Mouse (Mus musculus) ES-E14 (cell line): ENCODE data around the gene Gnai3. TPM values are rescaled to one million over a fixed set of nuclear protein-coding genes. Genes with fewer than 3 reads are reported as not detected.

Experiments used
- DNase-seq: peaks from one replicate; pipeline ENCODE4 v3.0.0-alpha.2; 2013; ENCODE audit warnings: low read depth, low spot score
- H3K27ac ChIP-seq: 2 replicates; pipeline ENCODE4 v1.5.1; 2012; ENCODE audit warnings: low read depth, mild to moderate bottlenecking, low read length, moderate library complexity, mixed read lengths; ENCODE audit not compliant: poor library complexity, insufficient read depth, severe bottlenecking
- H3K36me3 ChIP-seq: 2 replicates; pipeline ENCODE4 v1.6.1; 2012; ENCODE audit warnings: mild to moderate bottlenecking, low read length, moderate library complexity, mixed read lengths; ENCODE audit not compliant: control insufficient read depth, poor library complexity, insufficient read depth, severe bottlenecking
- H3K4me1 ChIP-seq, 2 experiments: fragments of 150-350 bp in 1 of 2; sonication (generic) in 1 of 2; 2 replicates each; pipeline ENCODE4 v1.6.1; 2012; ENCODE audit warnings: low read length in 2 of 2, mild to moderate bottlenecking in 1 of 2, mixed read lengths in 1 of 2; ENCODE audit not compliant: control insufficient read depth in 2 of 2, insufficient read depth in 2 of 2, poor library complexity in 1 of 2
- H3K4me3 ChIP-seq, 2 experiments: fragments of 150-350 bp in 1 of 2; sonication (generic) in 1 of 2; 2 replicates each; pipeline ENCODE4 v1.5.1; 2012; ENCODE audit warnings: low read length in 2 of 2, low read depth in 1 of 2, mild to moderate bottlenecking in 1 of 2, mixed read lengths in 1 of 2; ENCODE audit not compliant: insufficient read depth in 1 of 2, poor library complexity in 1 of 2, severe bottlenecking in 1 of 2
- H3K9ac ChIP-seq: 2 replicates; pipeline ENCODE4 v1.6.1; 2012; ENCODE audit warnings: low read depth, mild to moderate bottlenecking, low read length, mixed read lengths; ENCODE audit not compliant: poor library complexity, insufficient read depth, severe bottlenecking
- H3K9me3 ChIP-seq: fragments of 150-350 bp; sonication (generic); 2 replicates; pipeline ENCODE4 v1.6.1; 2012; ENCODE audit warnings: low read depth, mild to moderate bottlenecking, low read length; ENCODE audit not compliant: control insufficient read depth, insufficient read depth
- CHD2 ChIP-seq: IDR thresholded peaks from 2 replicates; pipeline ENCODE4 v1.6.1; 2014; ENCODE audit warnings: mild to moderate bottlenecking, low read depth, low read length, inconsistent platforms
- HCFC1 ChIP-seq: IDR thresholded peaks from 2 replicates; pipeline ENCODE4 v1.6.1; 2012; ENCODE audit warnings: low read length, inconsistent platforms, borderline replicate concordance; ENCODE audit not compliant: insufficient read depth
- MAFK ChIP-seq: IDR thresholded peaks from 2 replicates; pipeline ENCODE4 v1.6.1; 2014; ENCODE audit warnings: mild to moderate bottlenecking, low read depth, low read length, inconsistent platforms; ENCODE audit not compliant: insufficient read depth
- ZC3H11A ChIP-seq: IDR thresholded peaks from 2 replicates; pipeline ENCODE4 v1.6.1; 2012; ENCODE audit warnings: low read depth, mild to moderate bottlenecking, inconsistent platforms, low read length, borderline replicate concordance
- ZNF384 ChIP-seq: IDR thresholded peaks from 2 replicates; pipeline ENCODE4 v1.6.1; 2012; ENCODE audit warnings: low read depth, low read length, inconsistent platforms
- in situ Hi-C, 2 experiments: fragments of 600-800 bp; cut with MboI; formaldehyde crosslinking; loops; one replicate each; pipeline ENCODE4 v1.15.1; 2025; ENCODE audit warnings: low sequenced_read_pairs in 2 of 2, inconsistent platforms in 1 of 2; ENCODE audit not compliant: unreplicated experiment in 2 of 2
- total RNA-seq: library from RNA; depleted of rRNA; stranded (reverse); fragments of 300-350 nt; gene quantifications from 2 replicates; pipeline ENCODE4 v1.2.3, GENCODE M21; 2012

Gnai3 gene
- total RNA-seq, 1 experiment, result 84.3 TPM

GRCm38 (mm10) chr3:108185460-108186097 is 39.6 kb upstream of the Gnai3 start:
- H3K9me3 ChIP-seq, result no peaks in the 10 kb centered on the region
- no peak overlapping the region for H3K27ac ChIP-seq
- in situ Hi-C loops, result no loop called here
- peak overlapping the region; percentile 92 for H3K9ac ChIP-seq
- DNase-seq, result no peak
- peaks cover 3 to 23% of the 10 kb centered on the region in 2 experiments; a peak in 2 of 4 replicates for H3K4me1 ChIP-seq
- peak; percentile 86 for TF ChIP-seq ZNF384
- no peak for TF ChIP-seq HCFC1
- no peaks in the 10 kb centered on the region; the same call in 1 of the 2 replicates for H3K36me3 ChIP-seq
- H3K4me3 ChIP-seq, result peak overlapping the region; percentile 90 to 96

GRCm38 (mm10) chr3:108184742-108185141 is 38.8 kb upstream of the Gnai3 start:
- no peaks in the 10 kb centered on the region; the same call in 1 of the 2 replicates for H3K36me3 ChIP-seq
- H3K9me3 ChIP-seq, result no peaks in the 10 kb centered on the region
- in situ Hi-C loops, result no loop called here
- no peak overlapping the region for H3K27ac ChIP-seq
- DNase-seq, result no peak
- TF ChIP-seq MAFK, result no peak
- no peak for TF ChIP-seq CHD2
- no peak for TF ChIP-seq ZNF384
- TF ChIP-seq ZC3H11A, result no peak
- no peak for TF ChIP-seq HCFC1
- H3K4me3 ChIP-seq, result no peak overlapping the region
- no peak overlapping the region for H3K9ac ChIP-seq
- peaks cover 3 to 21% of the 10 kb centered on the region in 2 experiments; a peak in 2 of 4 replicates for H3K4me1 ChIP-seq

- Histone ChIP-seq H3K36me3 (no peaks in the 10 kb centered on the region), H3K4me3 (no peak overlapping the region), H3K9ac (no peak overlapping the region), H3K4me1 (no peaks in the 10 kb centered on the region), H3K9me3 (no peaks in the 10 kb centered on the region), H3K27ac (no peak overlapping the region)
- no peak for DNase-seq
- in situ Hi-C loops, result no loop called here
- TF ChIP-seq HCFC1, result no peak
- TF ChIP-seq ZC3H11A, result no peak
- TF ChIP-seq CHD2, result no peak
- no peak for TF ChIP-seq ZNF384
- TF ChIP-seq MAFK, result no peak
Measured at GRCm38 (mm10) chr3:108180514-108180913, 34.6 kb upstream of the Gnai3 start.

- Histone ChIP-seq H3K36me3 (no peaks in the 10 kb centered on the region), H3K4me3 (no peak overlapping the region), H3K9me3 (no peaks in the 10 kb centered on the region), H3K9ac (no peak overlapping the region), H3K27ac (no peak overlapping the region), H3K4me1 (no peaks in the 10 kb centered on the region)
- no peak for DNase-seq
- in situ Hi-C loops, result no loop called here
- TF ChIP-seq ZC3H11A (no peak), CHD2 (no peak), MAFK (no peak), HCFC1 (no peak), ZNF384 (no peak)
Measured at GRCm38 (mm10) chr3:108178756-108179715, 33.1 kb upstream of the Gnai3 start.
